Mouse (Mus musculus): ENCODE data around the gene Pax7. TPM values are rescaled to one million over a fixed set of nuclear protein-coding genes. Genes with fewer than 3 reads are reported as not detected.

Pax7 gene
- polyA plus RNA-seq, 1 experiment from 2014 or later = 0.27 TPM

DNA sequence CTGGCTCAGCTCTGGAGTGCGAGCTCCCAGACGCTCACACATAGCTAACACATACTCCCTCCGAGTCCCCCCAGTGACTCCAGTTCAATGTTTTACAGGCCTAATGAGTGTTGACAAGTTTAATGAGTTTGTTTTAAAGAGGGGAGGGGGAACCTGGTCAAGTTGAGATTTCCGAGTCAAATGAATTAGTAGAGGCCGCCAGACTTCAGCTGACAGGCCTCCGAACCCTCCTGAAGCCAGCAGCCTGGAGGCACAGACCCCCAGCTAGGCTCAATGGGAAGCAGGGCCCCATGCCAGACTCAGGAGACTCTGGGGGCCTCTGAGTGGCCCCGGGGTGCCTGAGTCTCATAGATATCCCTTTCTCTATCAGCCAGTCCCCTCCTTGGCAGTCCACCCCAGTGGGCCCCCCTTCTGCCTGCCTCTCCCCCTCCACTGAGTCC, 23.9 kb downstream of the Pax7 start:
- no peak overlapping the region for H3K9ac ChIP-seq (replicated peaks; ENCODE audit: low read depth, low read length)
- peaks cover 11% of the 10 kb centered on the region; the same call in 1 of the 2 replicates for H3K4me1 ChIP-seq (ENCODE audit: control insufficient read depth, insufficient read depth, low read length)
- WGBS = 7% methylated on average over 7 of the region's 7 CpGs
- peaks cover 5% of the 10 kb centered on the region; the same call in 1 of the 2 replicates for H3K27me3 ChIP-seq (ENCODE audit: control insufficient read depth, insufficient read depth, low read length)
- H3K27ac ChIP-seq (ENCODE audit: low read depth, low read length) = no peak overlapping the region
- no peaks in the 10 kb centered on the region for H3K9me3 ChIP-seq (ENCODE audit: control insufficient read depth, low read length)
- H3K36me3 ChIP-seq (ENCODE audit: control insufficient read depth, insufficient read depth, low read length) = no peaks in the 10 kb centered on the region
- peak; percentile 50; the same call in 1 of the 2 replicates for ATAC-seq (ENCODE audit: low read depth)
- no peak overlapping the region for H3K4me3 ChIP-seq (ENCODE audit: low read depth, low read length)
- no peak overlapping the region for H3K4me2 ChIP-seq (ENCODE audit: low read depth, low read length)

DNA sequence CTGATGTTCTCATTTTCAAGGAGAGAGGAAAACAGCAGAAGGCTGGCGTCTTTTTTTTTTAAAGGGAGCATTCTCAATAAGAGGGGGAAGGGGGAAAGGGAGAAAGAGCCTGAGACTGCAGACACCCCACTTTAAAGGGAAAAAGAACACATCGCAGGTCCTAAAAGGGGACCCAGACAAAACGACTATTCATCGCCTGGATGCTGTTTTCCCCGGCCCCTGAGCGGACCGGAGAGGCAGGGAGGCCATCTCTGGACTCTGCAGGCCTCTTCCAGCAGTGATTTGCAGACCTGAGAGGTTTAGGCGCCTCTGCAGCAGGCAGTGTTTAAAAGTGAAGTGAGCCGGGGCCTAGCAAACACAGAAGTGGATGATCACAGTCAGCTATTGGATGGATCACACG, 25.5 kb downstream of the Pax7 start:
- no peak for ATAC-seq (ENCODE audit: low read depth)
- Histone ChIP-seq H3K36me3 (ENCODE audit: control insufficient read depth, insufficient read depth, low read length) (no peaks in the 10 kb centered on the region), H3K4me1 (ENCODE audit: control insufficient read depth, insufficient read depth, low read length) (peaks cover 11% of the 10 kb centered on the region; the same call in 1 of the 2 replicates), H3K4me2 (ENCODE audit: low read depth, low read length) (no peak overlapping the region), H3K9ac (replicated peaks; ENCODE audit: low read depth, low read length) (no peak overlapping the region), H3K27me3 (ENCODE audit: control insufficient read depth, insufficient read depth, low read length) (no peaks in the 10 kb centered on the region), H3K4me3 (ENCODE audit: low read depth, low read length) (no peak overlapping the region), H3K9me3 (ENCODE audit: control insufficient read depth, low read length) (no peaks in the 10 kb centered on the region), H3K27ac (ENCODE audit: low read depth, low read length) (no peak overlapping the region)
- WGBS = 4% methylated on average over 10 of the region's 10 CpGs

DNA sequence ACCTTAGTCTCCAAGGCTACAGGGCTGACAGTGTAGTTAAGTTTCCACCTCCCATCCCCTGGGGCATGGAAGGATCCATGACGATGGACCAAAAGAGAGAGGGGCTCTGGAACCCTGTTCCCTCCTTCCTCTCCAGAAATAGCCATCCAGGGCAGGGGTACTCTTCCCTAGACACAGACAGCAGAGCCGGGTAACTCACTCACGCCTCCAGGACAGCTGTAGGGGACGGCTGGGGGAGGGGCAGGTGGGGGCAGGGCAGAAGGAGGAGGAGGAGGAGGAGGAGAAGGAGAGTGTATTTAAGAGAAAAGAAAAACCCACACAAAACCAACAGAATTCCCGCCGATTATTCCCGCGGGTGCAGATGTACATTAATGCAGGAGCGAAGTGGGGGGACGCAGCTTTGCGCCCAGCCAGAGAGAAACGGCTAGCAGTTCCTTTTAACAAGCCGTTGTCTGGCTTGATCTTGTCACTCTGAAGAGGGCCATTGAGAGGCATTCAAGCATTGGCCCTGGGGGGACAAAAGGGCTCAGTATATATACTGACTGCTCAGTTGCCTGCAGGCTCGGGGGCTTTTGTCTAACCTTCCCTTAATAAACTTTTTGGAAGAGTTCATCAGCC, 26.0 kb downstream of the Pax7 start:
- 3% methylated on average over 14 of the region's 14 CpGs for WGBS
- H3K4me3 ChIP-seq (ENCODE audit: low read depth, low read length) = no peak overlapping the region
- no peaks in the 10 kb centered on the region for H3K36me3 ChIP-seq (ENCODE audit: control insufficient read depth, insufficient read depth, low read length)
- H3K27ac ChIP-seq (ENCODE audit: low read depth, low read length) = no peak overlapping the region
- no peaks in the 10 kb centered on the region for H3K9me3 ChIP-seq (ENCODE audit: control insufficient read depth, low read length)
- no peaks in the 10 kb centered on the region for H3K27me3 ChIP-seq (ENCODE audit: control insufficient read depth, insufficient read depth, low read length)
- H3K9ac ChIP-seq (replicated peaks; ENCODE audit: low read depth, low read length) = no peak overlapping the region
- ATAC-seq (ENCODE audit: low read depth) = peak; percentile 15; the same call in 1 of the 2 replicates
- no peak overlapping the region for H3K4me2 ChIP-seq (ENCODE audit: low read depth, low read length)
- H3K4me1 ChIP-seq (ENCODE audit: control insufficient read depth, insufficient read depth, low read length) = peaks cover 11% of the 10 kb centered on the region; the same call in 1 of the 2 replicates

DNA sequence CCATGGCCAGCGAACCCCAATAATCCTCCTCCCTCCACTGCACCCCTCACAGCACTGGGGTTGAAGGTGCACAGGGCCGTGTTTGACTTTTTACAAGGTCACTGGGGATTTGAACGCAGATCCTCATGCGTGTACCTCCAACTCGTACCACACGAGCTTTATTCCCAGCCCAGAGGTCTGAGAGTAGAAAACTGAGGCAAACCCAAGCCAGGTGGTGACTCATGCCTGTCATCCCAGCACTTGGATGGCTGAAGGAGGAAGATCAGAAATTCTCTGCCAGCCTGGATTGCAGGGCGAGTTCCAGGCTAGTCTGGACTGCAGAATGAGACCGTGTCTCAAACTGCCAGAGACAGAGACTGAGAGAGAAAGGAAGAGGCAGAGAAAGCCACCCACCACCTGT, 28.4 kb downstream of the Pax7 start:
- Histone ChIP-seq H3K4me2 (ENCODE audit: low read depth, low read length) (no peak overlapping the region), H3K9me3 (ENCODE audit: control insufficient read depth, low read length) (no peaks in the 10 kb centered on the region), H3K9ac (replicated peaks; ENCODE audit: low read depth, low read length) (no peak overlapping the region), H3K27me3 (ENCODE audit: control insufficient read depth, insufficient read depth, low read length) (no peaks in the 10 kb centered on the region; the same call in 1 of the 2 replicates), H3K27ac (ENCODE audit: low read depth, low read length) (no peak overlapping the region), H3K4me3 (ENCODE audit: low read depth, low read length) (no peak overlapping the region), H3K4me1 (ENCODE audit: control insufficient read depth, insufficient read depth, low read length) (peaks cover 6% of the 10 kb centered on the region; the same call in 1 of the 2 replicates), H3K36me3 (ENCODE audit: control insufficient read depth, insufficient read depth, low read length) (no peaks in the 10 kb centered on the region)
- 70% methylated on average over 8 of the region's 8 CpGs for WGBS
- ATAC-seq (ENCODE audit: low read depth) = no peak

DNA sequence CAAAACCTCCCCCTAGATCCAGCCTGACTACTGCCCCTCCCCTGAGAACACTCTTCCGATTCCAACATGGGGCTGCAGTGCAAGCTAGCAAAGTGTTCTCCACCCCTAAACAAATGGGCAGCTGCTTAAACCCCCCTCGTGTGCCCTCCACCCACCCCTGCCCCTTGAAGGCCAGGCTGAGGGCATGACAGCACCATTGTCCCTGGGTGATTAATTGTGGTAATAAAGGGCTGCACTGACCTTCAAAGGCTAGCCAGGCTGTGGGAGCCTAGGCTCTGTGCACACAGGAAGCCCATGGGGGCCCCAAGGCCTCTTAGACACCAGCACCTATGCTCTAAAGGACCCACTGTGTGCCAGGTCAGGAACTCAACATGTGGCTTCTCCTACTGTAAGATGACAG, 29.3 kb downstream of the Pax7 start:
- H3K4me1 ChIP-seq (ENCODE audit: control insufficient read depth, insufficient read depth, low read length) = peaks cover 6% of the 10 kb centered on the region; the same call in 1 of the 2 replicates
- H3K27me3 ChIP-seq (ENCODE audit: control insufficient read depth, insufficient read depth, low read length) = no peaks in the 10 kb centered on the region; the same call in 1 of the 2 replicates
- H3K9ac ChIP-seq (replicated peaks; ENCODE audit: low read depth, low read length) = no peak overlapping the region
- no peak overlapping the region for H3K4me2 ChIP-seq (ENCODE audit: low read depth, low read length)
- 2% methylated on average over 2 of the region's 2 CpGs for WGBS
- H3K36me3 ChIP-seq (ENCODE audit: control insufficient read depth, insufficient read depth, low read length) = no peaks in the 10 kb centered on the region
- no peak overlapping the region for H3K27ac ChIP-seq (ENCODE audit: low read depth, low read length)
- H3K9me3 ChIP-seq (ENCODE audit: control insufficient read depth, low read length) = no peaks in the 10 kb centered on the region
- ATAC-seq (ENCODE audit: low read depth) = no peak
- no peak overlapping the region for H3K4me3 ChIP-seq (ENCODE audit: low read depth, low read length)

DNA sequence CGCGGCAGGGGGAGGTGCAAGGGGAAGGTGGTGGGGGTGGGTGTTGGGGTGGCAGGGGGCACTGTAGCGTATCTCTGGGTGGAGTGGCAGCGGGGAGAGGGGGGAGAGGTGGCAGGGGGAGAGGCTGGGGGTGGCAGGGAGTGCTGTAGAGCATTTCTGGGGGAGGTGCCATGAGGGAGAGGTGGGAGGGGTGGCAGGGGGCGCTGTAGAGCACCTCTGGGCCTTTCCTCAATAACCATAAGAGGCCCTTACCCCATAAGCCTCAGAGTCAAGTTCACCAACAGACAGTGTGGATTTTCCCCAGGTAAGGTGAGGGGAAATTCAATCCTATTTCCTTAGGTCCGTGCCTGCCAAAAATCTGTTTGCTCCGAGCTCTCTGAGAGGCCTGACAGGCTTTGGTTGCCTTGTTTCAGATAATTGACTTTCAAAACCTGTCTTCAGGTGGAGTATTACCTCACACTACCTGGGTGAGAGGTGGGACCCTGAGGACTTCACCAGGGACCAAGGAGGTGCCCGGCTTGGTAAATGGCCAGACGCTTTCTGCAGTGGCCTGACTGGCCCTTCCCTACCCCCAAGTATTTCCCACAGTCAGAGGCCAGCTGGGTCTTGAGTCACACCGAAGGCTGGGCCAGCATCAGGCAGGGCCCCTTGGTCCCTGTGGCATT, 33.8 kb downstream of the Pax7 start:
- 77% methylated on average over 10 of the region's 10 CpGs for WGBS
- no peaks in the 10 kb centered on the region for H3K4me1 ChIP-seq (ENCODE audit: control insufficient read depth, insufficient read depth, low read length)
- ATAC-seq (ENCODE audit: low read depth) = no peak
- H3K9ac ChIP-seq (replicated peaks; ENCODE audit: low read depth, low read length) = no peak overlapping the region
- no peak overlapping the region for H3K4me2 ChIP-seq (ENCODE audit: low read depth, low read length)
- H3K4me3 ChIP-seq (ENCODE audit: low read depth, low read length) = no peak overlapping the region
- no peaks in the 10 kb centered on the region for H3K9me3 ChIP-seq (ENCODE audit: control insufficient read depth, low read length)
- no peaks in the 10 kb centered on the region; the same call in 1 of the 2 replicates for H3K27me3 ChIP-seq (ENCODE audit: control insufficient read depth, insufficient read depth, low read length)
- no peak overlapping the region for H3K27ac ChIP-seq (ENCODE audit: low read depth, low read length)
- H3K36me3 ChIP-seq (ENCODE audit: control insufficient read depth, insufficient read depth, low read length) = no peaks in the 10 kb centered on the region

DNA sequence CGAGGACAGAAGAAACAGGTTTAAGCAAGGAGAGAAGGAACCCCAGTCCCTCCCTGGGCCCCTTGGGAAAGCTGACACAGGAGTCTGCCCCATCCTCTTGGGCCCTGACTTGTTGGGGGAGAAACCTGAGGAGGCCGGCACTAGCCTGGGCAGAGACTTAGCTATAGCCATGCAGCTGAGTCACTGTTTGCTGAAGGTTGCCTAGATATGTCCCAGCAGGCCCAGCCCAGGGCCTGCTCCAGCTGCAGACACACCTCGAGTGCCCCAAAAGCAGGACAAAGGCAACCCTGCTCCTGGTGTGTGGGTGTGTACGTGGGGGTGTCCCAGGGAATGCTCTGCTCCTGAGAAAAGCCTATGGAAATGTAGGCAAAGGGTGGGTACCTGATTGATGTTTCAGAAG, 36.0 kb downstream of the Pax7 start:
- H3K4me3 ChIP-seq (ENCODE audit: low read depth, low read length) = no peak overlapping the region
- H3K9ac ChIP-seq (replicated peaks; ENCODE audit: low read depth, low read length) = no peak overlapping the region
- no peaks in the 10 kb centered on the region for H3K36me3 ChIP-seq (ENCODE audit: control insufficient read depth, insufficient read depth, low read length)
- H3K9me3 ChIP-seq (ENCODE audit: control insufficient read depth, low read length) = no peaks in the 10 kb centered on the region
- H3K27me3 ChIP-seq (ENCODE audit: control insufficient read depth, insufficient read depth, low read length) = no peaks in the 10 kb centered on the region; the same call in 1 of the 2 replicates
- H3K27ac ChIP-seq (ENCODE audit: low read depth, low read length) = no peak overlapping the region
- H3K4me1 ChIP-seq (ENCODE audit: control insufficient read depth, insufficient read depth, low read length) = no peaks in the 10 kb centered on the region
- WGBS = 69% methylated on average over 4 of the region's 4 CpGs
- no peak for ATAC-seq (ENCODE audit: low read depth)
- H3K4me2 ChIP-seq (ENCODE audit: low read depth, low read length) = no peak overlapping the region

DNA sequence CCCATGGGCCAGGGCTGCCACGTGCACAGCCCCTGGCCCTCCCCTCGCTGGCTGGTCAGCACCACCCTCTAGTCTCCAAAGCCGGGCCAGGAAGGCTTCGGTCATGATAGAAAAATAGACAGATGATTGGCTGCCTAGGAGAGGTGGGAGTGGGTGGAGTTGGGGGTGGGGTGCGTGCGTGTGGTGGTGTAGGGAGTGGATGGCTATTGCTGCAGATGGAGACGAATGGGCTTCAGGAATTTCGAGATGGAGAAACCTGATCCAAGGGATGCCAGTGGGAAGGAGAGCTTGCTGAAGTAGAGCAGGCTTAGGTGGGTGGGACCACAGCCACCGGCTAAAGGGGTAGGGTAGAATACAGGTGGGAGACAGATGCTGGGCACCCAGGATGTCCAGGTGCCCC, 37.2 kb downstream of the Pax7 start:
- H3K27ac ChIP-seq (ENCODE audit: low read depth, low read length) = no peak overlapping the region
- H3K27me3 ChIP-seq (ENCODE audit: control insufficient read depth, insufficient read depth, low read length) = no peaks in the 10 kb centered on the region; the same call in 1 of the 2 replicates
- peaks cover 6% of the 10 kb centered on the region; the same call in 1 of the 2 replicates for H3K4me1 ChIP-seq (ENCODE audit: control insufficient read depth, insufficient read depth, low read length)
- no peak for ATAC-seq (ENCODE audit: low read depth)
- no peaks in the 10 kb centered on the region for H3K36me3 ChIP-seq (ENCODE audit: control insufficient read depth, insufficient read depth, low read length)
- H3K4me2 ChIP-seq (ENCODE audit: low read depth, low read length) = no peak overlapping the region
- no peak overlapping the region for H3K9ac ChIP-seq (replicated peaks; ENCODE audit: low read depth, low read length)
- no peaks in the 10 kb centered on the region for H3K9me3 ChIP-seq (ENCODE audit: control insufficient read depth, low read length)
- 23% methylated on average over 9 of the region's 9 CpGs for WGBS
- no peak overlapping the region for H3K4me3 ChIP-seq (ENCODE audit: low read depth, low read length)

DNA sequence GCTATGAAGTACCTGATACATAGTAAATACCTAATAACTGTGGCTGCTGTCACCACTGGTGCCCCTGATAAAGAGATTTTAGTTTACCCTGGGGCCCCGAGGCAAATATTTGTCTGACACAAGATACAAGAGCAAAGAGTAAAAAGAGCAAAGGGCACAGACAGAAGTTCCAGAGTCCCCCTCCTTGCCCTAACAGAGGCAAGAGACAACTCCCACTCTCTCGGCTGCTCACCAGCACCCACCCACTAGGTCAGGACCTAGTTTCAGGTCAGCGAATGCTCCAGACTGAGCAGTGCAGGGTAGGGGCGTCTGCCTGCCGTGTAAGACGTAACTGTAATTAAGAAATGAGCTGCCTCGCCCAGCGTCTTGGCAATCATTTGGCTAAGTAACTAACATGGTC, 42.2 kb downstream of the Pax7 start:
- Histone ChIP-seq H3K4me2 (ENCODE audit: low read depth, low read length) (no peak overlapping the region; the same call in 1 of the 2 replicates), H3K4me3 (ENCODE audit: low read depth, low read length) (no peak overlapping the region), H3K27me3 (ENCODE audit: control insufficient read depth, insufficient read depth, low read length) (no peaks in the 10 kb centered on the region), H3K36me3 (ENCODE audit: control insufficient read depth, insufficient read depth, low read length) (no peaks in the 10 kb centered on the region), H3K4me1 (ENCODE audit: control insufficient read depth, insufficient read depth, low read length) (peaks cover 9% of the 10 kb centered on the region; the same call in 1 of the 2 replicates), H3K9ac (replicated peaks; ENCODE audit: low read depth, low read length) (no peak overlapping the region), H3K9me3 (ENCODE audit: control insufficient read depth, low read length) (no peaks in the 10 kb centered on the region), H3K27ac (ENCODE audit: low read depth, low read length) (no peak overlapping the region)
- 24% methylated on average over 8 of the region's 8 CpGs for WGBS
- no peak for ATAC-seq (ENCODE audit: low read depth)
